Mouse (Mus musculus): Measurements from ENCODE around the gene Clps. TPM values are rescaled to one million over a fixed set of nuclear protein-coding genes. Genes with fewer than 3 reads are reported as not detected.

Gene Clps
- polyA plus RNA-seq, 1 experiment from 2014 or later, result 0.25 TPM

Small RNA genes within 50 kb of the gene (microRNA-seq; reads per million reads assigned to microRNA genes)
- gene Gm25195 (not detected), gene Mir6969 (not detected)

Other genes starting within 250 kb of the Clps start
- gene Fance, start 247.2 kb downstream of the Clps start, polyA plus RNA-seq (2015; fragmentation: Nextera tagmentation; extraction: Ambion mirVana), result 19.3 and 22.2 TPM in 2 replicates
- 389 and 419 TPM in 2 replicates for gene Rpl10a, start 232.3 kb downstream of the Clps start, polyA plus RNA-seq (2015; fragmentation: Nextera tagmentation; extraction: Ambion mirVana)
- gene Tead3, start 209.9 kb downstream of the Clps start, polyA plus RNA-seq (2015; fragmentation: Nextera tagmentation; extraction: Ambion mirVana), result 5.9 and 7.3 TPM in 2 replicates
- 4.1 TPM in 2 replicates for gene Tulp1, start 195.5 kb downstream of the Clps start, polyA plus RNA-seq (2015; fragmentation: Nextera tagmentation; extraction: Ambion mirVana)
- gene Fkbp5, start 43.2 kb downstream of the Clps start, polyA plus RNA-seq (2015; fragmentation: Nextera tagmentation; extraction: Ambion mirVana), result 11.8 and 12.1 TPM in 2 replicates
- gene Armc12, start 30.0 kb downstream of the Clps start, polyA plus RNA-seq (2015; fragmentation: Nextera tagmentation; extraction: Ambion mirVana), result not detected in 2 replicates
- not detected in 2 replicates for gene Clpsl2, start 11.4 kb downstream of the Clps start, polyA plus RNA-seq (2015; fragmentation: Nextera tagmentation; extraction: Ambion mirVana)
- gene Lhfpl5, start 14.9 kb upstream of the Clps start, polyA plus RNA-seq (2015; fragmentation: Nextera tagmentation; extraction: Ambion mirVana), result 0.22 and 0.43 TPM in 2 replicates
- gene Srpk1, start 61.9 kb upstream of the Clps start, polyA plus RNA-seq (2015; fragmentation: Nextera tagmentation; extraction: Ambion mirVana), result 43.5 and 47.2 TPM in 2 replicates
- gene Slc26a8, start 129.5 kb upstream of the Clps start, polyA plus RNA-seq (2015; fragmentation: Nextera tagmentation; extraction: Ambion mirVana), result 0.10 and 0.15 TPM in 2 replicates
- 24.5 and 25.5 TPM in 2 replicates for gene Mapk14, start 130.6 kb upstream of the Clps start, polyA plus RNA-seq (2015; fragmentation: Nextera tagmentation; extraction: Ambion mirVana)
- 1.6 and 2.0 TPM in 2 replicates for gene AC170998.1, start 165.3 kb upstream of the Clps start, polyA plus RNA-seq (2015; fragmentation: Nextera tagmentation; extraction: Ambion mirVana)
- gene Mapk13, start 208.5 kb upstream of the Clps start, polyA plus RNA-seq (2015; fragmentation: Nextera tagmentation; extraction: Ambion mirVana), result 4.3 and 7.1 TPM in 2 replicates
- 7.0 and 8.3 TPM in 2 replicates for gene Brpf3, start 240.3 kb upstream of the Clps start, polyA plus RNA-seq (2015; fragmentation: Nextera tagmentation; extraction: Ambion mirVana)

Data from heart, embryonic 13.5 days (tissue).